Mouse (Mus musculus) liver, postnatal 0 days (tissue): ENCODE data around the gene Rsph10b. TPM values are rescaled to one million over a fixed set of nuclear protein-coding genes. Genes with fewer than 3 reads are reported as not detected.
A peak's percentile ranks its signal among the peaks of the same experiment; 100 is the strongest.

Experiments
- ATAC-seq: fragments of 200-750 bp; cut with Nextera tagmentation; 2 replicates; pipeline ENCODE4 v1.8.0; 2017; ENCODE audit warnings: mild to moderate bottlenecking, moderate library complexity
- DNase-seq: peaks from one replicate; pipeline ENCODE4 v3.0.0-alpha.2; 2016
- H3K27ac ChIP-seq: fragments of 300-500 bp; sonication (generic); 2 replicates; pipeline ENCODE4 v1.5.1; 2014; ENCODE audit warnings: antibody characterized with exemption, moderate library complexity, mild to moderate bottlenecking, low read depth
- H3K27me3 ChIP-seq: fragments of 300-500 bp; sonication (generic); 2 replicates; pipeline ENCODE4 v1.6.1; 2014; ENCODE audit warnings: low read length, control low read depth, mixed read lengths; ENCODE audit not compliant: insufficient read depth
- H3K36me3 ChIP-seq: fragments of 300-500 bp; sonication (generic); replicated peaks from 2 replicates; pipeline ENCODE4 v1.6.1; 2014; ENCODE audit warnings: mild to moderate bottlenecking, control low read depth, low read length, moderate library complexity, mixed read lengths; ENCODE audit not compliant: insufficient read depth
- H3K4me1 ChIP-seq: fragments of 300-500 bp; sonication (generic); 2 replicates; pipeline ENCODE4 v1.6.1; 2014; ENCODE audit warnings: antibody characterized with exemption, mild to moderate bottlenecking, control low read depth; ENCODE audit not compliant: insufficient read depth
- H3K4me2 ChIP-seq: fragments of 300-500 bp; sonication (generic); 2 replicates; pipeline ENCODE4 v1.6.1; 2014; ENCODE audit warnings: low read depth, mild to moderate bottlenecking, low read length, moderate library complexity, mixed read lengths
- H3K4me3 ChIP-seq: fragments of 300-500 bp; sonication (generic); 2 replicates; pipeline ENCODE4 v1.5.1; 2014; ENCODE audit warnings: low read depth, low read length
- H3K9ac ChIP-seq: fragments of 300-500 bp; sonication (generic); replicated peaks from 2 replicates; pipeline ENCODE4 v1.6.1; 2014; ENCODE audit warnings: mild to moderate bottlenecking, moderate library complexity
- H3K9me3 ChIP-seq: fragments of 300-500 bp; sonication (generic); 2 replicates; pipeline ENCODE4 v1.6.1; 2016; ENCODE audit warnings: mild to moderate bottlenecking, control low read depth, low read length, mixed read lengths
- CTCF ChIP-seq: sonication (generic); IDR thresholded peaks from 2 replicates; pipeline ENCODE4 v1.5.1; 2016; ENCODE audit warnings: antibody characterized with exemption, low read depth
- EP300 ChIP-seq: IDR thresholded peaks from 2 replicates; pipeline ENCODE4 v1.6.1; 2016; ENCODE audit warnings: antibody characterized with exemption, low read depth, mild to moderate bottlenecking
- WGBS: fragments of 180-500 bp; shearing (Covaris S2); extraction: QIAGEN DNeasy Blood & Tissue Kit; methylation state at CpG from one replicate; pipeline ENCODE4 v1.1.7; 2014; ENCODE audit not compliant: insufficient replicate concordance; 5-methylcytosine and 5-hydroxymethylcytosine counted together
- polyA plus RNA-seq: library from polyadenylated mRNA; unstranded; fragments of >200 nt; fragmentation: Nextera tagmentation; extraction: Ambion mirVana; gene quantifications from 2 replicates; pipeline ENCODE4 v1.2.1, GENCODE M21; 2015

Gene Rsph10b
- 0.19 and 0.23 TPM in 2 replicates for polyA plus RNA-seq

DNA sequence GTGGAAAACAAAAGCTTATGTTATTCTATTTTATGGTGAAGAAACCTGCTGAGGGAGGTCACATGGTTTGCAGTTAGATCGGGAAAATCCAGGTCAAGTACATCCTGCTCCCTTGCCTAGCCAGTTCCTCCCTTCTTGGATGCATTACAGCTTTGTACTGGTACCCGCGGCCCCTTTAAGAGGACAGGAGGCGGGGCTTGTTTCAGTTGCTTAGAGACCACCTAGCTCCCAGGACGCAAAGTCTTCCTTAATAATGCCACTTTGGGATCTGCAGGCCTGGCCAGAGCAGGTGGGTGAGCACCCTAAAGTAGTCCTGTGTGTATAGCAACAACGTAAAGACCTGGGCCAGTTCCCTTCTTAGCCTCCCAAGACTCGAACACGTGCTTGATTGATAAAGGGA lies at the start of gene Rsph10b:
Gene Rsph10b (plus strand): TSS at position 205 of the 400 bp plus-strand sequence.
- Histone ChIP-seq H3K4me3 (no peak within 1 kb of the TSS), H3K4me1 (no peaks in the 10 kb centered on the region), H3K9ac (no peak within 1 kb of the TSS), H3K4me2 (no peak within 1 kb of the TSS), H3K36me3 (peaks cover 38% of the 10 kb centered on the region), H3K9me3 (no peaks in the 10 kb centered on the region), H3K27ac (no peak within 1 kb of the TSS), H3K27me3 (no peaks in the 10 kb centered on the region)
- WGBS: 43% methylated on average over 8 of the region's 8 CpGs
- no peak for TF ChIP-seq EP300
- no peak for TF ChIP-seq CTCF
- no peak for ATAC-seq
- no peak for DNase-seq

DNA sequence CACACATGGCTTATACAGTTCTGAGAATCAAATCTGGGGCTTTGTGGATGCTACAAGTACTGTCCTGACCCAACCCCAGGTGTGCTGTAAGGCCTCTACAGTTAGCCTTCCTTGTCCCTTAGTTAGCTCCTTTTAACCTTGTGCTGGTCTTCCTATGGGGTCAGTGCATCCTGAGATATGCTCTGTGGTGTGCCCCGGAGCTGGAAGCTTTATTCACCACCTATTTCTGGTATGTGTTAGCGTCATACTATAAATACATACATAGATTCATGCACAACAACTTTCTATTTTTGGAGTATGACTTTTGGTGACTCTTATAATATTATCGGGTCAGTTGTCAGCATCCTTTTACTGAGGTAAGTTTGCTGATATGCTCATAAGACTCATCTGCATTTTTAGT lies 47.6 kb upstream of the Rsph10b start:
- Histone ChIP-seq H3K9ac (no peak overlapping the region), H3K27ac (no peak overlapping the region), H3K4me3 (no peak overlapping the region), H3K9me3 (peaks cover 7% of the 10 kb centered on the region), H3K4me1 (no peaks in the 10 kb centered on the region), H3K36me3 (peaks cover 98% of the 10 kb centered on the region), H3K4me2 (no peak overlapping the region), H3K27me3 (no peaks in the 10 kb centered on the region)
- DNase-seq (no peak), ATAC-seq (no peak)
- TF ChIP-seq CTCF (no peak), EP300 (no peak)
- 94% methylated on average over 3 of the region's 3 CpGs for WGBS

DNA sequence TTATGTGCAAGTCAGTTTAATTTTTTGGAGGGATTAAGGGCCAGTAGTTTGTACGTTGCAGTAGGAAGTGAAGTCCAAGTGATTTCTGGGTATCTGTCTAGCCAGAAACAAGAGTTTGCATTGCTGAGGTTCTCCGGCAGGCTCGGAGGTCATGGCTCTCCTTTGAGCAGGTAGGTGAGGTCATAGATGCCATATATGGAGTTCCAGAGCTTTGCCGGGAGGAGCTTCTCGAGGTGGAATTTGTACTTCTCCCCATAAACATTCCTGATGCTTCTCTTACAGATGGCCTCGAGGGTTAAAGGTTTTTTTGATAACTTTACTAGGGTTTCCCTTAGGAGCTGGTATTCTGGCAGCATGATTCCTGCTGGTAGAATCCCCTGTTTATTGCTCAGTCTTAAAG lies 42.1 kb upstream of the Rsph10b start:
- TF ChIP-seq CTCF: no peak
- no peak for TF ChIP-seq EP300
- Histone ChIP-seq H3K9ac (no peak overlapping the region), H3K36me3 (peaks cover 93% of the 10 kb centered on the region), H3K4me3 (no peak overlapping the region), H3K27ac (no peak overlapping the region; the same call in 1 of the 2 replicates), H3K27me3 (no peaks in the 10 kb centered on the region), H3K9me3 (peaks cover 3% of the 10 kb centered on the region), H3K4me1 (no peaks in the 10 kb centered on the region; the same call in 1 of the 2 replicates), H3K4me2 (no peak overlapping the region)
- WGBS: 64% methylated on average over 6 of the region's 6 CpGs
- ATAC-seq (peak; percentile 38; the same call in 1 of the 2 replicates), DNase-seq (no peak)

GRCm38 (mm10) chr5:143892255-143892886 lies 40.5 kb upstream of the Rsph10b start:
- no peaks in the 10 kb centered on the region; the same call in 1 of the 2 replicates for H3K4me1 ChIP-seq
- no peak overlapping the region for H3K9ac ChIP-seq
- H3K27me3 ChIP-seq: no peaks in the 10 kb centered on the region
- H3K9me3 ChIP-seq: no peaks in the 10 kb centered on the region
- 58% methylated on average over 9 of the region's 9 CpGs for WGBS
- no peak overlapping the region for H3K4me2 ChIP-seq
- DNase-seq (no peak), ATAC-seq (no peak)
- H3K36me3 ChIP-seq: peaks cover 92% of the 10 kb centered on the region
- no peak for TF ChIP-seq EP300
- peak; percentile 18; the same call in 1 of the 2 replicates for TF ChIP-seq CTCF
- H3K27ac ChIP-seq: no peak overlapping the region
- no peak overlapping the region for H3K4me3 ChIP-seq

GRCm38 (mm10) chr5:143893396-143893795 lies 39.4 kb upstream of the Rsph10b start:
- ATAC-seq (peak; percentile 78), DNase-seq (peak; percentile 45)
- Histone ChIP-seq H3K4me3 (no peak overlapping the region), H3K9ac (no peak overlapping the region), H3K36me3 (peaks cover 92% of the 10 kb centered on the region), H3K9me3 (no peaks in the 10 kb centered on the region), H3K27me3 (no peaks in the 10 kb centered on the region), H3K4me2 (no peak overlapping the region), H3K27ac (no peak overlapping the region), H3K4me1 (no peaks in the 10 kb centered on the region; the same call in 1 of the 2 replicates)
- no peak for TF ChIP-seq CTCF
- 19% methylated on average over 5 of the region's 5 CpGs for WGBS

GRCm38 (mm10) chr5:143897635-143898330 lies 35.1 kb upstream of the Rsph10b start, which contains the start of gene Ankrd61:
TSS of gene Ankrd61 (minus strand) at chr5:143897685.
- Histone ChIP-seq H3K4me2 (no peak within 1 kb of the TSS), H3K27ac (no peak within 1 kb of the TSS), H3K27me3 (no peaks in the 10 kb centered on the region), H3K9me3 (no peaks in the 10 kb centered on the region), H3K4me1 (no peaks in the 10 kb centered on the region), H3K9ac (no peak within 1 kb of the TSS), H3K4me3 (no peak within 1 kb of the TSS), H3K36me3 (peaks cover 92% of the 10 kb centered on the region)
- no peak for ATAC-seq
- TF ChIP-seq CTCF (0 out of 2 replicates have a peak, but pooled peaks have one; percentile 5), EP300 (no peak)
- no peak for DNase-seq
- 89% methylated on average over 14 of the region's 14 CpGs for WGBS
